Mouse (Mus musculus): ENCODE data around the gene Ccr2. TPM values are rescaled to one million over a fixed set of nuclear protein-coding genes. Genes with fewer than 3 reads are reported as not detected.
"Not testable (repeated sequence)": the region's sequence is repeated elsewhere in the genome, so short reads cannot be mapped to it uniquely, and the experiment has no call there.

The Ccr2 gene
- polyA plus RNA-seq, 1 experiment from 2014 or later, result 0.22 TPM

DNA sequence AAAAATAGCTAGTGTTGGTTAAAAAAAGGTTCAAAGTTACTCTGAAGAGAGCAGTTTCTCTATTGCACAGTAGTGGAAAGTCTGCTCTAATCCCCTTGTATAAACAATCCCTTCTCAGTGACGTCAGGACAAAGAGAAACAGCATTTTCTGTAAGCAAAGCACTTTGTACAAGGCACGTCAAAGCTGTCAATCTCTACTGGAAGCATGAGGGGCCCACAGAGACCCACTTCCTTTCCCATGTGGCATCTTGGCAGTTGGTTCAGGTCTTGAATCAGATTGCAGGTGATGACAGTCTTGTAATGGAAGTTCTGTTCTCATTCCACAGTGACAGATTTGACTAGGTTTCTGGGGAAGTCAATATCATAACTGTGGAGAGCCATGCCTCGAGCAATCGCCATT, 21.9 kb upstream of the Ccr2 start:
- H3K27ac ChIP-seq (ENCODE audit: low read depth, low read length), result no peak overlapping the region
- H3K9me3 ChIP-seq (replicated peaks; ENCODE audit: control insufficient read depth, low read length), result no peaks in the 10 kb centered on the region
- H3K4me2 ChIP-seq (ENCODE audit: low read length), result no peak overlapping the region
- 54% methylated on average over 4 of the region's 4 CpGs for WGBS
- H3K27me3 ChIP-seq (replicated peaks; ENCODE audit: control insufficient read depth, insufficient read depth, low read length), result no peaks in the 10 kb centered on the region
- H3K36me3 ChIP-seq (ENCODE audit: control insufficient read depth, insufficient read depth, low read length), result no peaks in the 10 kb centered on the region
- no peak overlapping the region for H3K9ac ChIP-seq (ENCODE audit: low read length)
- no peak overlapping the region for H3K4me3 ChIP-seq (ENCODE audit: low read depth, low read length)
- DNase-seq (ENCODE audit: low spot score) (no peak), ATAC-seq (no peak)
- H3K4me1 ChIP-seq (ENCODE audit: control insufficient read depth, insufficient read depth, low read length), result no peaks in the 10 kb centered on the region

GRCm38 (mm10) chr9:124080471-124080870, 21.3 kb upstream of the Ccr2 start:
- WGBS, result 95% methylated on average over 12 of the region's 13 CpGs
- not testable (repeated sequence) for ATAC-seq

GRCm38 (mm10) chr9:124090441-124090840, 11.3 kb upstream of the Ccr2 start:
- Histone ChIP-seq H3K4me3 (ENCODE audit: low read depth, low read length) (no peak overlapping the region), H3K27me3 (replicated peaks; ENCODE audit: control insufficient read depth, insufficient read depth, low read length) (no peaks in the 10 kb centered on the region), H3K36me3 (ENCODE audit: control insufficient read depth, insufficient read depth, low read length) (no peaks in the 10 kb centered on the region), H3K9ac (ENCODE audit: low read length) (no peak overlapping the region), H3K27ac (ENCODE audit: low read depth, low read length) (no peak overlapping the region), H3K4me1 (ENCODE audit: control insufficient read depth, insufficient read depth, low read length) (no peaks in the 10 kb centered on the region), H3K4me2 (ENCODE audit: low read length) (no peak overlapping the region), H3K9me3 (replicated peaks; ENCODE audit: control insufficient read depth, low read length) (no peaks in the 10 kb centered on the region)
- no peak for DNase-seq (ENCODE audit: low spot score)
- WGBS, result 72% methylated on average over 1 of the region's 1 CpGs
- no peak for ATAC-seq

More at GRCm38 (mm10) chr9:124080471-124080870, 21.3 kb upstream of the Ccr2 start:
- H3K27me3 ChIP-seq (replicated peaks; ENCODE audit: control insufficient read depth, insufficient read depth, low read length); H3K36me3 ChIP-seq (ENCODE audit: control insufficient read depth, insufficient read depth, low read length); H3K4me2 ChIP-seq (ENCODE audit: low read length); H3K27ac ChIP-seq (ENCODE audit: low read depth, low read length); DNase-seq (ENCODE audit: low spot score); H3K9ac ChIP-seq (ENCODE audit: low read length); H3K9me3 ChIP-seq (replicated peaks; ENCODE audit: control insufficient read depth, low read length); H3K4me3 ChIP-seq (ENCODE audit: low read depth, low read length); H3K4me1 ChIP-seq (ENCODE audit: control insufficient read depth, insufficient read depth, low read length): not testable (repeated sequence)

GRCm38 (mm10) chr9:124099127-124099526, 2.6 kb upstream of the Ccr2 start:
- H3K4me1 ChIP-seq (ENCODE audit: control insufficient read depth, insufficient read depth, low read length), result no peaks in the 10 kb centered on the region
- H3K9me3 ChIP-seq (replicated peaks; ENCODE audit: control insufficient read depth, low read length), result no peaks in the 10 kb centered on the region
- no peak overlapping the region for H3K27ac ChIP-seq (ENCODE audit: low read depth, low read length)
- H3K4me2 ChIP-seq (ENCODE audit: low read length), result no peak overlapping the region
- no peak overlapping the region for H3K4me3 ChIP-seq (ENCODE audit: low read depth, low read length)
- ATAC-seq (no peak), DNase-seq (ENCODE audit: low spot score) (no peak)
- 93% methylated on average over 1 of the region's 1 CpGs for WGBS
- H3K9ac ChIP-seq (ENCODE audit: low read length), result no peak overlapping the region
- no peaks in the 10 kb centered on the region for H3K36me3 ChIP-seq (ENCODE audit: control insufficient read depth, insufficient read depth, low read length)
- H3K27me3 ChIP-seq (replicated peaks; ENCODE audit: control insufficient read depth, insufficient read depth, low read length), result no peaks in the 10 kb centered on the region

DNA sequence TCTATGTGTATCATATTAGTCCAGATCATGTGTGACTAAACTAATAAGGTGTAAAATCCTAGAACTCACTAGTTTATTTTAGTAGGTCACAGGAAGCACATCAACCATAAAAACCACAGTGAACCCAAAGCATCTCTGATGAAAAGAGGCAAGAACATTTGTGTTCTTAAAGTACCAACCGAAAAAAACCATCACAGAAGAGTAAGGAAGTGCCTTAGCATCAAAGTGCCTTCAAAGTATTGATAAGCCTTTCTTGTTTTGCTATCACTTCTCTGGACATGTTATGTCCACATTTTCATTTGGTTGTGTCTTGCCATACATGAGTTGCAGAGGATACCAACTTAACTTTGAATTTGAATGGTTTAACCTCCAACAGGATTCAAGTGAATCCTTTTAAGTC, 1.4 kb upstream of the Ccr2 start:
- DNase-seq (ENCODE audit: low spot score), result no peak
- Histone ChIP-seq H3K4me1 (ENCODE audit: control insufficient read depth, insufficient read depth, low read length) (no peaks in the 10 kb centered on the region), H3K27me3 (replicated peaks; ENCODE audit: control insufficient read depth, insufficient read depth, low read length) (no peaks in the 10 kb centered on the region), H3K4me2 (ENCODE audit: low read length) (no peak overlapping the region), H3K36me3 (ENCODE audit: control insufficient read depth, insufficient read depth, low read length) (no peaks in the 10 kb centered on the region), H3K4me3 (ENCODE audit: low read depth, low read length) (no peak overlapping the region), H3K27ac (ENCODE audit: low read depth, low read length) (no peak overlapping the region), H3K9me3 (replicated peaks; ENCODE audit: control insufficient read depth, low read length) (no peaks in the 10 kb centered on the region), H3K9ac (ENCODE audit: low read length) (no peak overlapping the region)
- 83% methylated on average over 1 of the region's 1 CpGs for WGBS
- no peak for ATAC-seq

GRCm38 (mm10) chr9:124103199-124103598, 1.4 kb downstream of the Ccr2 start:
- ATAC-seq (no peak), DNase-seq (ENCODE audit: low spot score) (no peak)
- no peak overlapping the region for H3K4me3 ChIP-seq (ENCODE audit: low read depth, low read length)
- H3K36me3 ChIP-seq (ENCODE audit: control insufficient read depth, insufficient read depth, low read length), result no peaks in the 10 kb centered on the region
- no peak overlapping the region for H3K27ac ChIP-seq (ENCODE audit: low read depth, low read length)
- H3K27me3 ChIP-seq (replicated peaks; ENCODE audit: control insufficient read depth, insufficient read depth, low read length), result no peaks in the 10 kb centered on the region
- H3K4me2 ChIP-seq (ENCODE audit: low read length), result no peak overlapping the region
- H3K9ac ChIP-seq (ENCODE audit: low read length), result no peak overlapping the region
- H3K9me3 ChIP-seq (replicated peaks; ENCODE audit: control insufficient read depth, low read length), result no peaks in the 10 kb centered on the region
- WGBS, result 75% methylated on average over 1 of the region's 1 CpGs
- H3K4me1 ChIP-seq (ENCODE audit: control insufficient read depth, insufficient read depth, low read length), result no peaks in the 10 kb centered on the region

- Histone ChIP-seq H3K9me3 (replicated peaks; ENCODE audit: control insufficient read depth, low read length) (no peaks in the 10 kb centered on the region), H3K9ac (ENCODE audit: low read length) (no peak overlapping the region), H3K4me3 (ENCODE audit: low read depth, low read length) (no peak overlapping the region), H3K36me3 (ENCODE audit: control insufficient read depth, insufficient read depth, low read length) (no peaks in the 10 kb centered on the region), H3K4me1 (ENCODE audit: control insufficient read depth, insufficient read depth, low read length) (no peaks in the 10 kb centered on the region), H3K27me3 (replicated peaks; ENCODE audit: control insufficient read depth, insufficient read depth, low read length) (no peaks in the 10 kb centered on the region), H3K27ac (ENCODE audit: low read depth, low read length) (no peak overlapping the region), H3K4me2 (ENCODE audit: low read length) (no peak overlapping the region)
- DNase-seq (ENCODE audit: low spot score) (no peak), ATAC-seq (no peak)
Measured at GRCm38 (mm10) chr9:124105196-124105595, 3.4 kb downstream of the Ccr2 start.

GRCm38 (mm10) chr9:124107232-124107631, 5.5 kb downstream of the Ccr2 start:
- H3K4me2 ChIP-seq (ENCODE audit: low read length), result no peak overlapping the region
- no peak overlapping the region for H3K4me3 ChIP-seq (ENCODE audit: low read depth, low read length)
- no peak for DNase-seq (ENCODE audit: low spot score)
- H3K9ac ChIP-seq (ENCODE audit: low read length), result no peak overlapping the region
- ATAC-seq, result no peak
- H3K36me3 ChIP-seq (ENCODE audit: control insufficient read depth, insufficient read depth, low read length), result no peaks in the 10 kb centered on the region
- H3K27me3 ChIP-seq (replicated peaks; ENCODE audit: control insufficient read depth, insufficient read depth, low read length), result no peaks in the 10 kb centered on the region
- no peaks in the 10 kb centered on the region for H3K9me3 ChIP-seq (replicated peaks; ENCODE audit: control insufficient read depth, low read length)
- H3K4me1 ChIP-seq (ENCODE audit: control insufficient read depth, insufficient read depth, low read length), result no peaks in the 10 kb centered on the region
- H3K27ac ChIP-seq (ENCODE audit: low read depth, low read length), result no peak overlapping the region

DNA sequence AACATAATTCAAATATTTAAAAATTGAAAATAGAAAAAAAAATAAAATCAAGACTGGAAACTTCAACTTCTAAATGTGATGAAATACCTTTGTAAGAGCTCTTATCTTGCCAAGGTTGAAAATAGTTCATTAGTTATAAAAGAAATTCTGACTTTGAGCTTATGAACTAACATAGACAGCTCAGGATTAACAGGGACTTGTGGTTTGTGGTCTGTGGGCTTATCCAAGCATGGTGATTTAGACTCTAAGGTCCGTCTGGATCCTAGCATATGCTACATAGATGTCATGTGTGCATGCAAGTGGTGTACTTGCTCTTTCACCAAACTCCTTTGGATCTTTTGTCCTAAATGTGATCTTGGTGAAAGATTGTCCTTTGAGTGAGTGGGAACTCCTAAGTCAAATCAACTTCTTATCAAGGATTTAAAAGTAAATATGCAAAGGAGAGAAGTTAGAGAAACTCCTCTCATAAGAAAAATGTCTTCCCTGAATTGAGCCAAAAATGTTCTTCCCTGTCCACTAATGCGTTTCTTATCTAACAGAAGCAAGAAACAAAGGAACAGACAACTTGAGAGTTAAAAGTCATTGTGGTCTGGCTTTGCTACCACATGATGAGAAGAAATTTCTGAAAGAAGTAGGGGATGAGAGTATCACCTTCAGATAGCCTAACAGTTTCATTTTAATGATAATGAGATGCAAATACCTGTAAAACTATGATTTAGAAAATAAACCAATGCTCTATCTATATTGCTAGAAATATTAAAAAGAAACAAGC, 6.8 kb downstream of the Ccr2 start:
- 74% methylated on average over 2 of the region's 2 CpGs for WGBS
- no peaks in the 10 kb centered on the region for H3K4me1 ChIP-seq (ENCODE audit: control insufficient read depth, insufficient read depth, low read length)
- no peak overlapping the region for H3K9ac ChIP-seq (ENCODE audit: low read length)
- no peak overlapping the region for H3K4me3 ChIP-seq (ENCODE audit: low read depth, low read length)
- DNase-seq (ENCODE audit: low spot score) (no peak), ATAC-seq (no peak)
- H3K4me2 ChIP-seq (ENCODE audit: low read length), result no peak overlapping the region
- H3K9me3 ChIP-seq (replicated peaks; ENCODE audit: control insufficient read depth, low read length), result no peaks in the 10 kb centered on the region
- H3K27ac ChIP-seq (ENCODE audit: low read depth, low read length), result no peak overlapping the region
- H3K27me3 ChIP-seq (replicated peaks; ENCODE audit: control insufficient read depth, insufficient read depth, low read length), result no peaks in the 10 kb centered on the region
- H3K36me3 ChIP-seq (ENCODE audit: control insufficient read depth, insufficient read depth, low read length), result no peaks in the 10 kb centered on the region
